Comparison of ENCODE assay signal across 7 mouse cellular contexts in the genomic region with DNA sequence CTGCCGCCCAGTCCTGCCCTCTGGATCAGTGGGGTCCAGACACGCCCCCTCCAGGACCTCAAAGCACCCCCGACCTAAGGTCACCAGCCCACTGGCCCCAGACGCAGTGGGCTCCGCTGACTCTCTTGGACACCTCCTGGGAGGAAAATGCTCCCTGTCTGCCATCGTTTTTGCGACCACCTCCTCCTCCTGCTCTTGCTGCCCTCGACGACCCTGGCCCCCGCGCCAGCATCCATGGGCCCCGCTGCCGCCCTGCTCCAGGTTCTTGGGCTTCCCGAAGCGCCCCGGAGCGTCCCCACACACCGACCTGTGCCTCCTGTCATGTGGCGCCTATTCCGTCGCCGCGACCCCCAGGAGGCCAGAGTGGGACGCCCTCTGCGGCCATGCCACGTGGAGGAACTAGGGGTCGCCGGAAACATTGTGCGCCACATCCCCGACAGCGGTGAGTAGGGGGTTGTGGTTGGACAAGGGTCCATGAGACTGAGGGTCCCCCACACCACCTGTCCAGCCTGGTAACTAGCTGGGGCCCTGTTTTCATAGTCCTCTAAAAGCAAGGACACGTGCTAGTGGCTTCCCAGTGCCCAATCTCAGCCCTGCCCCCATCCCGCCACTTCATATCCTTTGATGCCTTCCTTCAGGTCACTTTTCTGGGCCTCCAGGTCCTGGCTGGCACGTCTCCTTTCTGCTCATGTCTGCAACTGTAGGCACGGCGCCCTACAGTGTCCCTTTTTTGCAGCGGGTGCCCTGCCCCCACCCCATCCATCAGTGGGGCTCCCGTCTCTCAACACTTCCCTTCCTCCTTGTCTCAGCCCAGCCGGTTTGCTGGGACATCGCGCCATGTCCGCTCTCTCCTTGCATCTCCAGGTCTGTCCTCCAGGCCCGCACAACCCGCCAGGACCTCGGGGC. TPM values are rescaled to one million over a fixed set of nuclear protein-coding genes. Genes with fewer than 3 reads are reported as not detected.
DNase-seq lines count a peak whose midpoint lies in the region; ATAC-seq lines count a peak whose summit lies in the region.

No protein-coding gene starts in this region.

- H3K4me1 ChIP-seq in lung, embryonic 15.5 days, result peaks cover 18% of the 10 kb centered on the region
- H3K4me1 ChIP-seq in forebrain, embryonic 11.5 days (replicated peaks; ENCODE audit: control insufficient read depth, insufficient read depth, low read length), result peaks cover 23% of the 10 kb centered on the region
- peaks cover 22% of the 10 kb centered on the region for H3K4me1 ChIP-seq in limb, embryonic 11.5 days (ENCODE audit: control insufficient read depth, insufficient read depth, low read length)

- WGBS in lung, embryonic 15.5 days, result 6% methylated on average over 45 of the region's 45 CpGs
- WGBS in forebrain, embryonic 11.5 days, result 5% methylated on average over 45 of the region's 45 CpGs
- 3% methylated on average over 45 of the region's 45 CpGs for WGBS in limb, embryonic 11.5 days

- DNase-seq in lung, postnatal 14 days, result no peak
- DNase-seq in forebrain, embryonic 11.5 days (ENCODE audit: low spot score), result peak; percentile 72
- DNase-seq in limb, embryonic 11.5 days (ENCODE audit: low spot score), result peak; percentile 67
- peak; percentile 3 for DNase-seq in retina, postnatal 1 day
- no peak for DNase-seq in urinary bladder, postnatal 10 days (ENCODE audit: low spot score)
- no peak for DNase-seq in lung, postnatal 4 days

- H3K4me2 ChIP-seq in lung, embryonic 15.5 days, result peak overlapping the region; percentile 43
- peak overlapping the region; percentile 26 for H3K4me2 ChIP-seq in forebrain, embryonic 11.5 days (ENCODE audit: low read depth, low read length, severe bottlenecking)
- peak overlapping the region; percentile 35 for H3K4me2 ChIP-seq in limb, embryonic 11.5 days (ENCODE audit: low read depth, severe bottlenecking)

- H3K4me3 ChIP-seq in lung, embryonic 15.5 days, result peak overlapping the region; percentile 17
- H3K4me3 ChIP-seq in forebrain, embryonic 11.5 days (ENCODE audit: low read depth, low read length), result no peak overlapping the region
- H3K4me3 ChIP-seq in limb, embryonic 11.5 days (ENCODE audit: low read depth, low read length), result peak overlapping the region; percentile 19

- H3K9me3 ChIP-seq in lung, embryonic 15.5 days, result no peaks in the 10 kb centered on the region
- no peaks in the 10 kb centered on the region for H3K9me3 ChIP-seq in forebrain, embryonic 11.5 days (ENCODE audit: control insufficient read depth, low read length)
- H3K9me3 ChIP-seq in limb, embryonic 11.5 days (ENCODE audit: control insufficient read depth, low read length), result no peaks in the 10 kb centered on the region

- H3K36me3 ChIP-seq in lung, embryonic 15.5 days, result peaks cover 39% of the 10 kb centered on the region
- H3K36me3 ChIP-seq in forebrain, embryonic 11.5 days (ENCODE audit: control insufficient read depth, insufficient read depth, low read length), result peaks cover 26% of the 10 kb centered on the region
- H3K36me3 ChIP-seq in limb, embryonic 11.5 days (ENCODE audit: control insufficient read depth, insufficient read depth, low read length), result peaks cover 29% of the 10 kb centered on the region

- no peak overlapping the region for H3K9ac ChIP-seq in lung, embryonic 15.5 days
- peak overlapping the region; percentile 45 for H3K9ac ChIP-seq in forebrain, embryonic 11.5 days (ENCODE audit: low read length)
- H3K9ac ChIP-seq in limb, embryonic 11.5 days (ENCODE audit: low read length), result peak overlapping the region; percentile 36; the same call in 1 of the 2 replicates

- no peaks in the 10 kb centered on the region for H3K27me3 ChIP-seq in lung, embryonic 15.5 days
- peaks cover 3% of the 10 kb centered on the region; the same call in 1 of the 2 replicates for H3K27me3 ChIP-seq in forebrain, embryonic 11.5 days (ENCODE audit: control insufficient read depth, insufficient read depth, low read length)
- no peaks in the 10 kb centered on the region for H3K27me3 ChIP-seq in limb, embryonic 11.5 days (ENCODE audit: control insufficient read depth, insufficient read depth, low read length)

- H3K27ac ChIP-seq in lung, embryonic 15.5 days, result no peak overlapping the region
- no peak overlapping the region for H3K27ac ChIP-seq in forebrain, embryonic 11.5 days (ENCODE audit: low read depth, low read length)
- H3K27ac ChIP-seq in limb, embryonic 11.5 days (replicated peaks; ENCODE audit: low read depth, low read length), result no peak overlapping the region

- ATAC-seq in lung, embryonic 15.5 days (ENCODE audit: borderline replicate concordance, extremely low read depth, low FRiP score, low TSS enrichment), result peak; percentile 11; the same call in 1 of the 2 replicates
- ATAC-seq in forebrain, embryonic 11.5 days (replicated peaks; ENCODE audit: low FRiP score), result peak; percentile 31; the same call in 1 of the 2 replicates
- ATAC-seq in limb, embryonic 11.5 days (ENCODE audit: insufficient number of reproducible peaks, low FRiP score, low TSS enrichment, low read depth), result peak; percentile 50; the same call in 1 of the 2 replicates

RNA-seq across cellular contexts. Expression of gene Gdf1, which starts 0.5 kb away (rescaled TPM):
- polyA plus RNA-seq in lung, embryonic 15.5 days (2015; fragmentation: Nextera tagmentation; extraction: Ambion mirVana), result 1.0 TPM in 2 replicates
- 1.8 and 2.6 TPM in 2 replicates for polyA plus RNA-seq in forebrain, embryonic 11.5 days (2014; fragmentation: Nextera tagmentation; extraction: Ambion mirVana)
- polyA plus RNA-seq in limb, embryonic 11.5 days (2014; fragmentation: Nextera tagmentation; extraction: Ambion mirVana), result 2.9 and 4.2 TPM in 2 replicates

RNA-seq across cellular contexts. Expression of gene Cers1, which starts 14.5 kb away (rescaled TPM):
- polyA plus RNA-seq in lung, embryonic 15.5 days (2015; fragmentation: Nextera tagmentation; extraction: Ambion mirVana), result 3.1 and 3.3 TPM in 2 replicates
- 10.6 and 11.0 TPM in 2 replicates for polyA plus RNA-seq in forebrain, embryonic 11.5 days (2014; fragmentation: Nextera tagmentation; extraction: Ambion mirVana)
- polyA plus RNA-seq in limb, embryonic 11.5 days (2014; fragmentation: Nextera tagmentation; extraction: Ambion mirVana), result 4.7 and 6.0 TPM in 2 replicates

RNA-seq across cellular contexts. Expression of gene Upf1, which starts 23.0 kb away (rescaled TPM):
- 17.3 and 19.6 TPM in 2 replicates for polyA plus RNA-seq in lung, embryonic 15.5 days (2015; fragmentation: Nextera tagmentation; extraction: Ambion mirVana)
- 25.6 and 25.8 TPM in 2 replicates for polyA plus RNA-seq in forebrain, embryonic 11.5 days (2014; fragmentation: Nextera tagmentation; extraction: Ambion mirVana)
- polyA plus RNA-seq in limb, embryonic 11.5 days (2014; fragmentation: Nextera tagmentation; extraction: Ambion mirVana), result 23.2 and 25.1 TPM in 2 replicates

RNA-seq across cellular contexts. Expression of gene Cope, which starts 27.8 kb away (rescaled TPM):
- polyA plus RNA-seq in lung, embryonic 15.5 days (2015; fragmentation: Nextera tagmentation; extraction: Ambion mirVana), result 332 and 336 TPM in 2 replicates
- polyA plus RNA-seq in forebrain, embryonic 11.5 days (2014; fragmentation: Nextera tagmentation; extraction: Ambion mirVana), result 220 and 268 TPM in 2 replicates
- polyA plus RNA-seq in limb, embryonic 11.5 days (2014; fragmentation: Nextera tagmentation; extraction: Ambion mirVana), result 263 and 281 TPM in 2 replicates

RNA-seq across cellular contexts. Expression of gene Ddx49, which starts 27.8 kb away (rescaled TPM):
- 46.0 and 48.0 TPM in 2 replicates for polyA plus RNA-seq in lung, embryonic 15.5 days (2015; fragmentation: Nextera tagmentation; extraction: Ambion mirVana)
- 54.4 and 61.5 TPM in 2 replicates for polyA plus RNA-seq in forebrain, embryonic 11.5 days (2014; fragmentation: Nextera tagmentation; extraction: Ambion mirVana)
- 55.8 and 62.1 TPM in 2 replicates for polyA plus RNA-seq in limb, embryonic 11.5 days (2014; fragmentation: Nextera tagmentation; extraction: Ambion mirVana)

Comparison
In these comparisons a context has a peak if more than half of its experiments do, and no peak if none do; other contexts are left out.
1. DNase-seq: peak in forebrain, embryonic 11.5 days (single experiment), limb, embryonic 11.5 days (single experiment) and retina, postnatal 1 day (single experiment); none in lung, postnatal 14 days (single experiment), urinary bladder, postnatal 10 days (single experiment) and lung, postnatal 4 days (0 of 2).
2. Peak in every context shown above with its lines, with median percentiles within 50 percentile points of each other: ATAC-seq and H3K4me2 ChIP-seq.